Mouse (Mus musculus) CD8-positive naive resting alpha-beta T cell, adult 2 months (primary cell): ENCODE measurements around the gene Gpr152.

Experiments
- DNase-seq, 2 experiments: peaks; one replicate each; pipeline ENCODE4 v3.0.0; 2022; ENCODE audit warnings: low read depth in 2 of 2, low spot score in 2 of 2

The Gpr152 gene

GRCm38 (mm10) chr19:4149764-4150461 is 10.3 kb downstream of the Gpr152 start:
- no peak for DNase-seq

GRCm38 (mm10) chr19:4150567-4151487 is 11.2 kb downstream of the Gpr152 start:
- no peak for DNase-seq

- DNase-seq: no peak
Measured at GRCm38 (mm10) chr19:4151488-4151860, 11.9 kb downstream of the Gpr152 start.

- DNase-seq: no peak
Measured at GRCm38 (mm10) chr19:4151898-4152297, 12.3 kb downstream of the Gpr152 start.

GRCm38 (mm10) chr19:4152445-4153231 is 13.1 kb downstream of the Gpr152 start:
- no peak for DNase-seq

- no peak for DNase-seq
Measured at GRCm38 (mm10) chr19:4153232-4153654, 13.7 kb downstream of the Gpr152 start, which contains the start of gene Ptprcap. Gene Ptprcap (plus strand): TSS chr19:4153604.

- DNase-seq: peak; percentile 39 to 47
Measured at GRCm38 (mm10) chr19:4154437-4155222, 15.0 kb downstream of the Gpr152 start.

- DNase-seq: no peak
Measured at GRCm38 (mm10) chr19:4155223-4156072, 15.9 kb downstream of the Gpr152 start.

GRCm38 (mm10) chr19:4156073-4156579 is 16.5 kb downstream of the Gpr152 start:
- DNase-seq: no peak

GRCm38 (mm10) chr19:4156771-4157170 is 17.2 kb downstream of the Gpr152 start:
- DNase-seq: no peak

GRCm38 (mm10) chr19:4159049-4159448 is 19.5 kb downstream of the Gpr152 start:
- DNase-seq: no peak

GRCm38 (mm10) chr19:4162646-4163542 is 23.3 kb downstream of the Gpr152 start, which contains the start of gene Rps6kb2:
Gene Rps6kb2 (minus strand): TSS chr19:4163354.
- DNase-seq: peak; percentile 88 to 95

- no peak for DNase-seq
Measured at GRCm38 (mm10) chr19:4163543-4163887, 23.9 kb downstream of the Gpr152 start.

GRCm38 (mm10) chr19:4164100-4164499 is 24.5 kb downstream of the Gpr152 start:
- no peak for DNase-seq

- no peak for DNase-seq
Measured at GRCm38 (mm10) chr19:4164721-4165120, 25.1 kb downstream of the Gpr152 start.

GRCm38 (mm10) chr19:4166678-4167476 is 27.3 kb downstream of the Gpr152 start:
- DNase-seq: no peak

- peak; percentile 98 to 99 for DNase-seq
Measured at GRCm38 (mm10) chr19:4169378-4169784, 29.8 kb downstream of the Gpr152 start.

GRCm38 (mm10) chr19:4169810-4170209 is 30.2 kb downstream of the Gpr152 start:
- DNase-seq: no peak
